Comparison of ENCODE assay signal across 8 mouse cellular contexts in genomic region chr2:32693282-32693681, GRCm38 (mm10). TPM values are rescaled to one million over a fixed set of nuclear protein-coding genes. Genes with fewer than 3 reads are reported as not detected.
DNase-seq lines count a peak whose midpoint lies in the region; ATAC-seq and TF ChIP-seq lines count a peak whose summit lies in the region.

No protein-coding gene starts in this region.

- peaks cover 16% of the 10 kb centered on the region; the same call in 1 of the 2 replicates for H3K36me3 ChIP-seq in liver, adult 2 months (ENCODE audit: control insufficient read depth, insufficient read depth, low read length)
- H3K36me3 ChIP-seq in embryonic facial prominence, embryonic 13.5 days, result peaks cover 8% of the 10 kb centered on the region
- H3K36me3 ChIP-seq in macrophage (ENCODE audit: inconsistent target), result no peaks in the 10 kb centered on the region

- WGBS in liver, adult 2 months, result 6% methylated on average over 7 of the region's 7 CpGs
- 19% methylated on average over 7 of the region's 7 CpGs for WGBS in embryonic facial prominence, embryonic 13.5 days
- 9% methylated on average over 7 of the region's 7 CpGs for WGBS in macrophage (ENCODE audit: missing documents)

- ATAC-seq in embryonic facial prominence, embryonic 13.5 days (ENCODE audit: insufficient number of reproducible peaks, insufficient read depth, low FRiP score, low TSS enrichment, low read depth), result no peak

- no peaks in the 10 kb centered on the region for H3K27me3 ChIP-seq in liver, adult 2 months (ENCODE audit: control insufficient read depth, insufficient read depth, low read length)
- no peaks in the 10 kb centered on the region for H3K27me3 ChIP-seq in embryonic facial prominence, embryonic 13.5 days

- DNase-seq in liver, adult 2 months (ENCODE audit: extremely low read depth, low read depth, low spot score), result peak; percentile 72
- DNase-seq in liver, result no peak
- peak; percentile 78 for DNase-seq in kidney, adult 11 months
- DNase-seq in frontal cortex, postnatal 14 days (ENCODE audit: low spot score in 2 of 2), result no peak
- DNase-seq in T-cell, adult 2 months (ENCODE audit: low spot score), result no peak
- no peak for DNase-seq in frontal cortex, adult 2 months (ENCODE audit: extremely low spot score in 1 of 2, low spot score in 1 of 2)

- peak overlapping the region; percentile 80 for H3K9ac ChIP-seq in liver, adult 2 months (ENCODE audit: low read depth, low read length)
- H3K9ac ChIP-seq in embryonic facial prominence, embryonic 13.5 days, result peak overlapping the region; percentile 94

- H3K4me1 ChIP-seq in liver, adult 2 months (ENCODE audit: control insufficient read depth, insufficient read depth, low read length), result peaks cover 31% of the 10 kb centered on the region
- H3K4me1 ChIP-seq in embryonic facial prominence, embryonic 13.5 days, result peaks cover 13% of the 10 kb centered on the region

- no peaks in the 10 kb centered on the region for H3K9me3 ChIP-seq in embryonic facial prominence, embryonic 13.5 days

- peak overlapping the region; percentile 80 for H3K4me2 ChIP-seq in embryonic facial prominence, embryonic 13.5 days

- TF ChIP-seq POLR2A in liver, adult 2 months (IDR thresholded peaks at IDR 0.05; ENCODE audit: extremely low read depth, insufficient read depth, low read length), result no peak

- peak overlapping the region; percentile 66 for H3K4me3 ChIP-seq in liver, adult 2 months (ENCODE audit: insufficient read depth, low read depth, low read length)
- peak overlapping the region; percentile 80 for H3K4me3 ChIP-seq in embryonic facial prominence, embryonic 13.5 days
- H3K4me3 ChIP-seq in macrophage (ENCODE audit: inconsistent target), result peak overlapping the region; percentile 52

- peak overlapping the region; percentile 55 for H3K27ac ChIP-seq in liver, adult 2 months (replicated peaks; ENCODE audit: insufficient read depth, low read depth, low read length)
- H3K27ac ChIP-seq in embryonic facial prominence, embryonic 13.5 days, result peak overlapping the region; percentile 86; the same call in 1 of the 2 replicates
- H3K27ac ChIP-seq in macrophage, result no peak overlapping the region

- no peaks in the 10 kb centered on the region for H3K79me2 ChIP-seq in liver, adult 2 months (ENCODE audit: control insufficient read depth, insufficient read depth, low read length)
- no peaks in the 10 kb centered on the region for H3K79me2 ChIP-seq in macrophage (ENCODE audit: inconsistent target)

- no peak for TF ChIP-seq CTCF in liver, adult 2 months (IDR thresholded peaks at IDR 0.05; ENCODE audit: low read depth, low read length)

RNA-seq across cellular contexts. Expression of gene Fpgs, which starts 10.7 kb away (rescaled TPM):
- total RNA-seq in liver, adult 2 months (2014; rRNA removed), result 158 and 175 TPM in 2 replicates
- polyA plus RNA-seq in liver, adult 2 months (2012; rRNA removed), result 414 and 481 TPM in 2 replicates
- polyA plus RNA-seq in embryonic facial prominence, embryonic 13.5 days (2015; fragmentation: Nextera tagmentation; extraction: Ambion mirVana), result 29.7 and 34.1 TPM in 2 replicates
- 10 to 100 TPM in 17 of 26 experiments, 1 to 10 TPM in 9; 2.6 to 40.2 (median 13.5) TPM for total RNA-seq in macrophage (2018; cell fraction: chromatin; rRNA removed)
- total RNA-seq in macrophage (2018; cell fraction: cytosol; rRNA removed), result 1 to 10 TPM; 1.3 to 5.0 (median 2.8) TPM
- total RNA-seq in macrophage (2018; cell fraction: nucleus; rRNA removed), result 10 to 100 TPM in 5 of 26 experiments, 1 to 10 TPM in 21; 1.8 to 30.5 (median 5.1) TPM
- 2.8 to 10.3 TPM (median 3.5 TPM) in 3 replicates for polyA plus RNA-seq in macrophage (2018)
- polyA plus RNA-seq in frontal cortex, adult 2 months (2012; rRNA removed), result 16.8 and 24.8 TPM in 2 replicates

RNA-seq across cellular contexts. Expression of gene Cdk9, which starts 19.6 kb away (rescaled TPM):
- total RNA-seq in liver, adult 2 months (2014; rRNA removed), result 19.5 and 27.3 TPM in 2 replicates
- 46.6 and 63.7 TPM in 2 replicates for polyA plus RNA-seq in liver, adult 2 months (2012; rRNA removed)
- 102 and 114 TPM in 2 replicates for polyA plus RNA-seq in embryonic facial prominence, embryonic 13.5 days (2015; fragmentation: Nextera tagmentation; extraction: Ambion mirVana)
- total RNA-seq in macrophage (2018; cell fraction: chromatin; rRNA removed), result 100 to 1,000 TPM; 323 to 569 (median 405) TPM
- total RNA-seq in macrophage (2018; cell fraction: cytosol; rRNA removed), result 100 to 1,000 TPM in 9 of 26 experiments, 10 to 100 TPM in 17; 69.8 to 132 (median 93.0) TPM
- 100 to 1,000 TPM; 186 to 465 (median 294) TPM for total RNA-seq in macrophage (2018; cell fraction: nucleus; rRNA removed)
- polyA plus RNA-seq in macrophage (2018), result 99.2 to 144 TPM (median 121 TPM) in 3 replicates
- 250 and 268 TPM in 2 replicates for polyA plus RNA-seq in frontal cortex, adult 2 months (2012; rRNA removed)

RNA-seq across cellular contexts. Expression of gene Sh2d3c, which starts 27.6 kb away (rescaled TPM):
- 2.2 and 3.2 TPM in 2 replicates for total RNA-seq in liver, adult 2 months (2014; rRNA removed)
- polyA plus RNA-seq in liver, adult 2 months (2012; rRNA removed), result 7.5 and 10.4 TPM in 2 replicates
- 19.4 and 21.8 TPM in 2 replicates for polyA plus RNA-seq in embryonic facial prominence, embryonic 13.5 days (2015; fragmentation: Nextera tagmentation; extraction: Ambion mirVana)
- total RNA-seq in macrophage (2018; cell fraction: chromatin; rRNA removed), result 100 to 1,000 TPM in 4 of 26 experiments, 10 to 100 TPM in 22; 12.3 to 119 (median 36.5) TPM
- 10 to 100 TPM in 9 of 26 experiments, 1 to 10 TPM in 17; 1.3 to 21.4 (median 5.9) TPM for total RNA-seq in macrophage (2018; cell fraction: cytosol; rRNA removed)
- 10 to 100 TPM in 23 of 26 experiments, 1 to 10 TPM in 3; 4.8 to 46.5 (median 17.6) TPM for total RNA-seq in macrophage (2018; cell fraction: nucleus; rRNA removed)
- polyA plus RNA-seq in macrophage (2018), result 9.3 to 12.5 TPM (median 9.9 TPM) in 3 replicates
- polyA plus RNA-seq in frontal cortex, adult 2 months (2012; rRNA removed), result 28.1 and 28.6 TPM in 2 replicates

RNA-seq across cellular contexts. Expression of gene Eng, which starts 46.9 kb away (rescaled TPM):
- 14.2 and 25.9 TPM in 2 replicates for total RNA-seq in liver, adult 2 months (2014; rRNA removed)
- 55.0 and 70.8 TPM in 2 replicates for polyA plus RNA-seq in liver, adult 2 months (2012; rRNA removed)
- polyA plus RNA-seq in embryonic facial prominence, embryonic 13.5 days (2015; fragmentation: Nextera tagmentation; extraction: Ambion mirVana), result 49.1 and 50.2 TPM in 2 replicates
- total RNA-seq in macrophage (2018; cell fraction: chromatin; rRNA removed), result 10 to 100 TPM in 23 of 26 experiments, 1 to 10 TPM in 3; 8.2 to 69.9 (median 31.7) TPM
- total RNA-seq in macrophage (2018; cell fraction: cytosol; rRNA removed), result 10 to 100 TPM; 22.4 to 72.4 (median 40.7) TPM
- total RNA-seq in macrophage (2018; cell fraction: nucleus; rRNA removed), result 10 to 100 TPM; 17.2 to 81.3 (median 37.7) TPM
- polyA plus RNA-seq in macrophage (2018), result 25.0 to 28.5 TPM (median 26.4 TPM) in 3 replicates
- polyA plus RNA-seq in frontal cortex, adult 2 months (2012; rRNA removed), result 34.7 and 37.7 TPM in 2 replicates

RNA-seq across cellular contexts. Expression of gene 6330409D20Rik, which starts 47.5 kb away (rescaled TPM):
- total RNA-seq in liver, adult 2 months (2014; rRNA removed), result not detected in 2 replicates
- not detected in 2 replicates for polyA plus RNA-seq in liver, adult 2 months (2012; rRNA removed)
- 0.34 and 0.58 TPM in 2 replicates for polyA plus RNA-seq in embryonic facial prominence, embryonic 13.5 days (2015; fragmentation: Nextera tagmentation; extraction: Ambion mirVana)
- not detected for total RNA-seq in macrophage (2018; cell fraction: chromatin; rRNA removed)
- total RNA-seq in macrophage (2018; cell fraction: cytosol; rRNA removed), result not detected
- not detected for total RNA-seq in macrophage (2018; cell fraction: nucleus; rRNA removed)
- polyA plus RNA-seq in macrophage (2018), result not detected in 3 replicates
- polyA plus RNA-seq in frontal cortex, adult 2 months (2012; rRNA removed), result 3.2 and 3.5 TPM in 2 replicates

Comparison
In these comparisons a context has a peak if more than half of its experiments do, and no peak if none do; other contexts are left out.
1. DNase-seq: peak in liver, adult 2 months (single experiment) and kidney, adult 11 months (single experiment); none in liver (single experiment), frontal cortex, postnatal 14 days (0 of 2), T-cell, adult 2 months (single experiment) and frontal cortex, adult 2 months (0 of 2).
2. RNA of gene Fpgs, which starts 10.7 kb away (polyA plus RNA-seq): 414 to 481 TPM in liver, adult 2 months; 29.7 to 34.1 TPM in embryonic facial prominence, embryonic 13.5 days, 16.8 to 24.8 TPM in frontal cortex, adult 2 months and 2.8 to 10.3 TPM in macrophage; every median in the first group is over 10 times any median in the second.
3. Peak in every context shown above with its lines, with median percentiles within 50 percentile points of each other: H3K4me3 ChIP-seq.